1 mouse cellular context compared by ENCODE assay signal in genomic region chr6:128380594-128381167, GRCm38 (mm10).
TF ChIP-seq lines count a peak whose summit lies in the region.

No protein-coding gene starts in this region.

TF ChIP-seq in MEL, 35 proteins besides CTCF, POLR2A, EP300 and RAD21:
- peak; percentile 37; the same call in 1 of the 2 replicates for TF ChIP-seq SMC3 (IDR thresholded peaks at IDR 0.05; ENCODE audit: low read depth, low read length)
